Mouse (Mus musculus) small intestine, adult 2 months (tissue): Measurements from ENCODE around the gene Mrps2.

ENCODE experiments used
- CTCF ChIP-seq: fragments of 200-500 bp; IDR thresholded peaks from 2 replicates; pipeline ENCODE4 v1.5.1; 2012; ENCODE audit warnings: low read depth, mild to moderate bottlenecking, control low read depth, inconsistent platforms, low read length, moderate library complexity, mixed read lengths; ENCODE audit not compliant: insufficient replicate concordance, insufficient read length; ENCODE audit errors: extremely low read depth
- POLR2A ChIP-seq: fragments of 200-500 bp; IDR thresholded peaks from 2 replicates; pipeline ENCODE4 v1.6.1; 2012; ENCODE audit warnings: low read depth, mild to moderate bottlenecking, control low read depth, inconsistent platforms, low read length, moderate library complexity

GRCm38 (mm10) chr2:28495801-28496595 is 28.1 kb downstream of the Mrps2 start:
- TF ChIP-seq CTCF (no peak), POLR2A (no peak)
